In the genomic region with DNA sequence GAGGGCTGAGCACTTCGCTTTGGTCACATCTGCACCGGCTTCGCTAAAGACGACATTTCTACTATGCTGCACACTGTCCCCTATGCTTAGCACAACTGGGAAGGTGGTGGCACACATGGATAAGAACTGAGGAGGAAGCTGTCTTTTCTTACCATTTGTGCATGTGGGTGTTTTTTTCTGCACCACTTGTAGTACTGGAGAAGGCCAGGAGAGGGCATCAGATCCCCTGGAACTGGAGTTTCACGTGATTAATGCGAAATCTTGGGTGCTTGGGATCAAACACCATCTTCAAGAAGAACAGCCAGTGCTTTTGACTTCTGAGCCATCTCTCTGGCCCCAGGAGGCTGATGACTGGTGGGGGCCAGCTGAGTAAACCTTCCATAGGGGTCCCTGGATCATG, we compare ENCODE assay signal across 9 mouse cellular contexts. TPM values are rescaled to one million over a fixed set of nuclear protein-coding genes. Genes with fewer than 3 reads are reported as not detected.
A peak's percentile ranks its signal among the peaks of the same experiment; 100 is the strongest.
DNase-seq lines count a peak whose midpoint lies in the region; ATAC-seq and TF ChIP-seq lines count a peak whose summit lies in the region.
"Had no signal": no experiment of that assay in that cellular context is flagged by ENCODE, and none has a peak within 500 bp of the region (broad histone marks: within the 10 kb centered on the region; RNA-seq: fewer than 3 reads in every experiment).

No protein-coding gene starts in this region.

- WGBS in lung, postnatal 0 days = 54% methylated on average over 6 of the region's 6 CpGs
- 61% methylated on average over 6 of the region's 6 CpGs for WGBS in stomach, postnatal 0 days

- TF ChIP-seq EP300 in lung, postnatal 0 days (IDR thresholded peaks at IDR 0.05) = no peak
- TF ChIP-seq EP300 in stomach, postnatal 0 days (optimal IDR thresholded peaks at IDR 0.05) = no peak

- no peaks in the 10 kb centered on the region for H3K36me3 ChIP-seq in lung, postnatal 0 days (ENCODE audit: insufficient read depth, low read length)
- H3K36me3 ChIP-seq in stomach, postnatal 0 days (ENCODE audit: control insufficient read depth, insufficient read depth, low read length) = no peaks in the 10 kb centered on the region
- H3K36me3 ChIP-seq: liver, embryonic 15.5 days had no signal

- TF ChIP-seq CTCF in lung, postnatal 0 days (IDR thresholded peaks at IDR 0.05) = peak; percentile 56
- peak; percentile 65 for TF ChIP-seq CTCF in stomach, postnatal 0 days (IDR thresholded peaks at IDR 0.05; ENCODE audit: low read depth)

- no peak overlapping the region for H3K9ac ChIP-seq in lung, postnatal 0 days (replicated peaks; ENCODE audit: low read depth)
- H3K9ac ChIP-seq in stomach, postnatal 0 days (ENCODE audit: low read length) = no peak overlapping the region
- H3K9ac ChIP-seq: liver, embryonic 15.5 days had no signal

- H3K27ac ChIP-seq in lung, postnatal 0 days (ENCODE audit: low read length) = no peak overlapping the region
- H3K27ac ChIP-seq in stomach, postnatal 0 days (replicated peaks) = no peak overlapping the region
- H3K27ac ChIP-seq: liver, embryonic 15.5 days had no signal

- no peak overlapping the region for H3K4me2 ChIP-seq in lung, postnatal 0 days (replicated peaks; ENCODE audit: low read depth, low read length)
- H3K4me2 ChIP-seq in stomach, postnatal 0 days (replicated peaks; ENCODE audit: low read depth) = no peak overlapping the region
- H3K4me2 ChIP-seq: liver, embryonic 15.5 days had no signal

- H3K27me3 ChIP-seq in lung, postnatal 0 days (replicated peaks; ENCODE audit: insufficient read depth, low read length) = no peaks in the 10 kb centered on the region
- no peaks in the 10 kb centered on the region for H3K27me3 ChIP-seq in stomach, postnatal 0 days (ENCODE audit: control insufficient read depth, insufficient read depth, low read length)

- H3K9me3 ChIP-seq in lung, postnatal 0 days (ENCODE audit: low read length) = no peaks in the 10 kb centered on the region
- H3K9me3 ChIP-seq in stomach, postnatal 0 days (ENCODE audit: control insufficient read depth, low read length) = no peaks in the 10 kb centered on the region
- H3K9me3 ChIP-seq: liver, embryonic 15.5 days had no signal

- H3K4me1 ChIP-seq in lung, postnatal 0 days (ENCODE audit: insufficient read depth, low read depth, low read length) = no peaks in the 10 kb centered on the region
- no peaks in the 10 kb centered on the region for H3K4me1 ChIP-seq in stomach, postnatal 0 days (replicated peaks; ENCODE audit: control insufficient read depth, insufficient read depth)
- H3K4me1 ChIP-seq: liver, embryonic 15.5 days had no signal

- DNase-seq in cerebellum, postnatal 10 days = peak; percentile 32 to 53
- no peak for DNase-seq in cerebellum, adult 11-12 months
- DNase-seq in lung, postnatal 0 days (ENCODE audit: low spot score) = no peak
- no peak for DNase-seq in lung, postnatal 36 days
- DNase-seq in c-Kit-positive CD71-negative TER-119-negative erythroid progenitor cells, embryonic 14.5 days (ENCODE audit: low read depth) = peak; percentile 22
- DNase-seq in stomach, postnatal 0 days (ENCODE audit: low spot score) = no peak
- no peak for DNase-seq in yolk sac, embryonic 10.5 days (ENCODE audit: low spot score)

- H3K4me3 ChIP-seq in lung, postnatal 0 days (ENCODE audit: low read depth, low read length) = no peak overlapping the region
- no peak overlapping the region for H3K4me3 ChIP-seq in stomach, postnatal 0 days (ENCODE audit: low read depth, low read length)
- H3K4me3 ChIP-seq: liver, embryonic 15.5 days had no signal

- ATAC-seq in lung, postnatal 0 days = no peak
- no peak for ATAC-seq in stomach, postnatal 0 days (ENCODE audit: low FRiP score, low TSS enrichment)
- no peak for ATAC-seq in megakaryocyte, adult 5-6 weeks (ENCODE audit: poor library complexity, severe bottlenecking)

RNA-seq across cellular contexts. Expression of gene Scn8a, which starts 39.0 kb away (rescaled TPM):
- polyA plus RNA-seq in lung, postnatal 0 days (2015; fragmentation: Nextera tagmentation; extraction: Ambion mirVana) = 1.2 and 1.5 TPM in 2 replicates
- 0.40 and 0.61 TPM in 2 replicates for polyA plus RNA-seq in stomach, postnatal 0 days (2015; fragmentation: Nextera tagmentation; extraction: Ambion mirVana)
- total RNA-seq in megakaryocyte, adult 5-6 weeks (2015) = not detected in 2 replicates
- under 0.01 TPM in 1 of 2 replicates, not detected in the other for total RNA-seq in megakaryocyte, adult 5-6 weeks (2017)

Comparison
In these comparisons a context has a peak if more than half of its experiments do, and no peak if none do; other contexts are left out.
1. DNase-seq: peak in cerebellum, postnatal 10 days (2 of 2) and c-Kit-positive CD71-negative TER-119-negative erythroid progenitor cells, embryonic 14.5 days (single experiment); none in cerebellum, adult 11-12 months (single experiment), lung, postnatal 0 days (single experiment), lung, postnatal 36 days (single experiment), stomach, postnatal 0 days (single experiment) and yolk sac, embryonic 10.5 days (single experiment).